Mouse (Mus musculus): ENCODE results near the gene Zfhx3. TPM values are rescaled to one million over a fixed set of nuclear protein-coding genes. Genes with fewer than 3 reads are reported as not detected.

Gene Zfhx3
- polyA plus RNA-seq, 1 experiment, result 2.5 TPM

DNA sequence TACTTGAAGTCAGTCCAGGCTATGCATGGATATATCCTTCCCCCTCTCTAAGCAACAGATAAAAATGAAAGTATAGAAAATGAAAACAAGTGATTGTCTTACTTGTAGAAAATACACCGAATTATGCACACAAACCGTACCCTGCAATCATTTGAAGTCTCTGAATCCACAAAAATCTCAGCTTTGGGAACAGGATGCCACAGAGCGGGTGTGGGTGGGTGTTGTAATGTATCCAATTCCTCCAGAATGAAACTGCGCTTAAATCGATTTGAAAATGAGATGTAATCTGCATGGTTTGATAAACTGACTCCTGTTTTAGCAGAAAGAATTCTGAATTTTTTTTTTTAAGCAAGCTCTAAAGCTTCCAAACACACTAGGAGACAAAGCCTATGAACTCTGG, 297.1 kb downstream of the Zfhx3 start:
- no peak for DNase-seq
- WGBS, result 88% methylated on average over 5 of the region's 5 CpGs
- Histone ChIP-seq H3K27me3 (replicated peaks; ENCODE audit: control insufficient read depth, insufficient read depth, low read length) (0 out of 2 replicates have a peak, but pooled peaks cover 1% of the 10 kb centered on the region), H3K4me3 (ENCODE audit: insufficient read depth, low read depth, low read length) (no peak overlapping the region), H3K4me1 (ENCODE audit: control insufficient read depth, insufficient read depth, low read length) (no peaks in the 10 kb centered on the region), H3K27ac (ENCODE audit: insufficient read depth, low read depth, low read length) (no peak overlapping the region), H3K36me3 (ENCODE audit: control insufficient read depth, insufficient read depth, low read length) (no peaks in the 10 kb centered on the region)
- TF ChIP-seq CTCF (conservative IDR thresholded peaks at IDR 0.05; ENCODE audit: insufficient read depth, insufficient read length, low read depth, low read length), result no peak
- TF ChIP-seq POLR2A (IDR thresholded peaks at IDR 0.05; ENCODE audit: low read depth, low read length), result no peak

DNA sequence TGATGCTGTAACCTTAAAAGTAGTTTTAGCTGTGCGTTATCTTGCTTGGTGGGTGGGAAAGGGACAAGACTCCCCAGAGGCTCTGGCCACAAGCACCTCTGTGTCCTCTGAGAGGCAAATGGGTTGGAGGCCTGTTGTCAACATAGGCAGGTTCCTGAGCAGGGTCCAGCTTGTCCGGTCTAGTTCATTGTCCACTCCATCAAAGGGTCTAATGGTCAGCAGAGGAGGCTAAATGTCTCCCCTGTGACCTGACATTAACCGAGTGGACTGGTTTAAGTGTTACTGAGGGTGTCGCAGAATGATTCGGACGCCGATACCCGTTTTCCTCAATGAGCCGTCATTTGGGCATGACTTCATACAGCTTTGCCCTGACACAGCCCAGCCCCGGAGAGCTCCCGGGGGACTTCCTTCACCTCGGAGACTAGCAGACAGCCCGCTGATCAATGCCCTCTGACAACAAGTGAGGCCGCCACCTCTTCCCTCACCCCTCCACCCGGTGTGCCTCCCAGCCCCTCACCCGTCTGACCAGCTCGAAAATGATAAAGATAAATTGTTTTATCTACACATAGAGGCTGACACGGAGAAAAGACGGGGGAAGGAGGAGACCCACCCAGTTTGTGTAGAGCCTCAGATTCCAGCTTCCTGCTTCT, 298.7 kb downstream of the Zfhx3 start:
- no peak for DNase-seq
- H3K4me3 ChIP-seq (ENCODE audit: insufficient read depth, low read depth, low read length), result no peak overlapping the region
- H3K4me1 ChIP-seq (ENCODE audit: control insufficient read depth, insufficient read depth, low read length), result no peaks in the 10 kb centered on the region
- whole genome bisulfite sequencing, result 19% methylated on average over 19 of the region's 19 CpGs
- 0 out of 2 replicates have a peak, but pooled peaks cover 1% of the 10 kb centered on the region for H3K27me3 ChIP-seq (replicated peaks; ENCODE audit: control insufficient read depth, insufficient read depth, low read length)
- no peaks in the 10 kb centered on the region for H3K36me3 ChIP-seq (ENCODE audit: control insufficient read depth, insufficient read depth, low read length)
- no peak for TF ChIP-seq CTCF (conservative IDR thresholded peaks at IDR 0.05; ENCODE audit: insufficient read depth, insufficient read length, low read depth, low read length)
- TF ChIP-seq POLR2A (IDR thresholded peaks at IDR 0.05; ENCODE audit: low read depth, low read length), result no peak
- no peak overlapping the region for H3K27ac ChIP-seq (ENCODE audit: insufficient read depth, low read depth, low read length)

GRCm38 (mm10) chr8:108243270-108243669, 300.8 kb downstream of the Zfhx3 start:
- no peak overlapping the region for H3K4me3 ChIP-seq (ENCODE audit: insufficient read depth, low read depth, low read length)
- DNase-seq, result no peak
- H3K36me3 ChIP-seq (ENCODE audit: control insufficient read depth, insufficient read depth, low read length), result no peaks in the 10 kb centered on the region
- H3K4me1 ChIP-seq (ENCODE audit: control insufficient read depth, insufficient read depth, low read length), result no peaks in the 10 kb centered on the region
- WGBS, result 50% methylated on average over 9 of the region's 9 CpGs
- TF ChIP-seq CTCF (conservative IDR thresholded peaks at IDR 0.05; ENCODE audit: insufficient read depth, insufficient read length, low read depth, low read length) (no peak), POLR2A (IDR thresholded peaks at IDR 0.05; ENCODE audit: low read depth, low read length) (no peak)
- H3K27me3 ChIP-seq (replicated peaks; ENCODE audit: control insufficient read depth, insufficient read depth, low read length), result 0 out of 2 replicates have a peak, but pooled peaks cover 1% of the 10 kb centered on the region
- H3K27ac ChIP-seq (ENCODE audit: insufficient read depth, low read depth, low read length), result no peak overlapping the region

DNA sequence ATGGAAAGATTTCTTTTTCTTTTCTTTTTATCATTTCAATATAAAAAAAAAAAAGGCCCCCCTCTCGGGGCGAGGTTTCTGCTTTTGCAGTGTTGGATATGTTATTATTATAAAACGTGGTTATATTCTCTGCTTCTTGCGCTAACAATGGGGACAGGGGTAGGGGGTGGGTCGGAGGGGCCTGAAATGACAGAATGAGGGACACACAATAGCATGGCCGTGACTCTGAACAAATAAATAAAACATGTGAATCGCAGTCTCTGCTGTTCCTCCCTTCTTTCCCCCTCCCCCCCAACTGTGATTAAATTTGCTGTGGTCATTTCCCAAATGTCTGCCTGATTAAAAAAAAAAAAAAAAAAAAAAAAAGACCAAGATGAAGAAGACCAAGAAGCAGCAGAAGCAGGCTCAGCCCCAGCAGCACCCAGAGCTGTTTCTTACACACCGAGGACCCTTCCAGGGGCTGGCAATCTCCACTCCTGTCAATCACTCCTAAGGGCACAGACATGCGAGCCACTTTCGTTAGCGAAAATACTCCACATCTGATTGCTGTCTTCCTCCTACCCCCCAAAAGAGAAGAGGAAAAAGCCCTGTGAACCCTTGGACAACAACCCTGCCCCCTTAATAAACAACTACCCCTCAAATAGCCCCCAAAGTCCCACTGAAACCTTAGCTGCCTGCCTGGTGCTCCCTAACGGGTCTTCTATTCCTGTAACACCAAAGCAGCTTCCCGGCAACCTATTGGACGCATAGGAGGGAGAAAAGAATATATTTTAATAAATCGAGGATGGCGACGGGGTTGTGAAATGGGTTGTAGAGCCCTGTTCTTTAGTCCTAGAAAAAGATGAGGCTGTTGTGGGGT, 302.4 kb downstream of the Zfhx3 start:
- Histone ChIP-seq H3K27me3 (replicated peaks; ENCODE audit: control insufficient read depth, insufficient read depth, low read length) (0 out of 2 replicates have a peak, but pooled peaks cover 1% of the 10 kb centered on the region), H3K27ac (ENCODE audit: insufficient read depth, low read depth, low read length) (no peak overlapping the region), H3K4me3 (ENCODE audit: insufficient read depth, low read depth, low read length) (no peak overlapping the region), H3K4me1 (ENCODE audit: control insufficient read depth, insufficient read depth, low read length) (no peaks in the 10 kb centered on the region), H3K36me3 (ENCODE audit: control insufficient read depth, insufficient read depth, low read length) (no peaks in the 10 kb centered on the region)
- DNase-seq, result no peak
- TF ChIP-seq POLR2A (IDR thresholded peaks at IDR 0.05; ENCODE audit: low read depth, low read length), result no peak
- no peak for TF ChIP-seq CTCF (conservative IDR thresholded peaks at IDR 0.05; ENCODE audit: insufficient read depth, insufficient read length, low read depth, low read length)
- WGBS, result 75% methylated on average over 17 of the region's 17 CpGs

DNA sequence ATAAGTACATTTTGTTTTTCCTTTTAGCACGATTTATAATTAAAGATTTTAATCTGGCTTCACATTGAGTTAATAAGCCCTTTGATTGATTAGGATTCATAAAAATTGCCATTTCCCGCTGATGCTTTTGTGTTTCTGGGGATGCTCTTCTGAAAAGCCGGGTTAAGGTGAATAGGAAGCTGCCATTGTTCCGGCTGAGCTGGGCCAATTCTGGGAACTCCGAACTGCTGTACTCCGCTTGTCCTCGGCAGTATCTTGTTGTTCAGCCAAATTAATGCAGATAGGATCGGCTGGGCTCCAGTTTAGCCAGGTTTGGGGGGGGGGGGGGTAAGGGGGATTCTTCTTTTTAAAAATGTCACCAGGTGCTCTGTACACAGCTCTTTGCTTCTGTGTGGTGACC, 303.1 kb downstream of the Zfhx3 start:
- H3K27ac ChIP-seq (ENCODE audit: insufficient read depth, low read depth, low read length), result no peak overlapping the region
- no peaks in the 10 kb centered on the region for H3K4me1 ChIP-seq (ENCODE audit: control insufficient read depth, insufficient read depth, low read length)
- TF ChIP-seq POLR2A (IDR thresholded peaks at IDR 0.05; ENCODE audit: low read depth, low read length) (no peak), CTCF (conservative IDR thresholded peaks at IDR 0.05; ENCODE audit: insufficient read depth, insufficient read length, low read depth, low read length) (no peak)
- 0 out of 2 replicates have a peak, but pooled peaks cover 1% of the 10 kb centered on the region for H3K27me3 ChIP-seq (replicated peaks; ENCODE audit: control insufficient read depth, insufficient read depth, low read length)
- 76% methylated on average over 8 of the region's 8 CpGs for WGBS
- DNase-seq, result no peak
- H3K4me3 ChIP-seq (ENCODE audit: insufficient read depth, low read depth, low read length), result no peak overlapping the region
- no peaks in the 10 kb centered on the region for H3K36me3 ChIP-seq (ENCODE audit: control insufficient read depth, insufficient read depth, low read length)

- no peaks in the 10 kb centered on the region for H3K36me3 ChIP-seq (ENCODE audit: control insufficient read depth, insufficient read depth, low read length)
- DNase-seq, result no peak
- H3K4me3 ChIP-seq (ENCODE audit: insufficient read depth, low read depth, low read length), result no peak overlapping the region
- no peaks in the 10 kb centered on the region for H3K4me1 ChIP-seq (ENCODE audit: control insufficient read depth, insufficient read depth, low read length)
- TF ChIP-seq CTCF (conservative IDR thresholded peaks at IDR 0.05; ENCODE audit: insufficient read depth, insufficient read length, low read depth, low read length) (no peak), POLR2A (IDR thresholded peaks at IDR 0.05; ENCODE audit: low read depth, low read length) (no peak)
- no peak overlapping the region for H3K27ac ChIP-seq (ENCODE audit: insufficient read depth, low read depth, low read length)
- 74% methylated on average over 22 of the region's 22 CpGs for WGBS
- 0 out of 2 replicates have a peak, but pooled peaks cover under 1% of the 10 kb centered on the region for H3K27me3 ChIP-seq (replicated peaks; ENCODE audit: control insufficient read depth, insufficient read depth, low read length)
Measured at GRCm38 (mm10) chr8:108246035-108246933, 303.8 kb downstream of the Zfhx3 start.

All from kidney, adult 2 months (tissue).